Mouse (Mus musculus) layer of hippocampus, adult 11-12 months (tissue): ENCODE data around the gene Tns3.

Source experiments
- DNase-seq: peaks from one replicate; pipeline ENCODE4 v3.0.0; 2022; ENCODE audit warnings: low spot score

Tns3 gene

DNA sequence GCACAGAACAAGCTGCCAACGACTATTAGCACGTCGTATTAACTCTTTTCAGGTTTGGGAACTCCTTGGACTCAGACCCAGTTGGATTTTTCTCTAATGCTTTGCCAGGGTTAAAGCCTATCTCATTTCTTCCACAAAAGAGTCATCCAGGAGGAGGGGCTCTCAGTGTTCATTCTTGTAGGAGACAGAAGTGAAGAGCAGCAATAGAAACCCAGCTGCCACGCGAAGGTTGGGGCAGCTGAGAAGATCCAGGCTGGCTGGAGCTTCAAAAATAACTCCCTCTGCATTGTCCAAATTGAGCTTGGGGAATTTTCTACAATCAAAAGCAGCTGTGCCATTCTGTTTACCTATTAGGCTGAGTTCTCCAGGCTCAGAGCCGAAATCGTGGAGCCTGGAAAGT is 16.3 kb upstream of the Tns3 start:
- no peak for DNase-seq

DNA sequence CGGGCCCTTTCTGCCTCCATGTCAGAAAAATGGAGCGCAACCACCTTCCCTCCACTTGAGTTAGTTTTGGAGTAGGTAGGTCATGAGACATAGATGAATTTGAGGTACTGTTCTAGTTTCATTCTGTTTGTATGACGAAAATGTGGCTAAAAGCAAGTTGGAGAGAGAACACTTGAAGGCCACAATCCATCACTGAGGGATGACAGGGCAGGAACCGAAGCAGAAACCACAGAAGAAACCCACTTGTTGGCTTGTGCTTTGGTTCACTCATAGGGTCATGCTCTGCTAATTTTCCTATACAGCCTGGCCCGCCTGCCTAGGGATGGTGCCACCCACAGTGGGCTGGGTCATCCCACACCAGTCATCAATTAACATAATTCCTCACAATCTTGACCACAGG is 14.9 kb upstream of the Tns3 start:
- DNase-seq, result no peak

DNA sequence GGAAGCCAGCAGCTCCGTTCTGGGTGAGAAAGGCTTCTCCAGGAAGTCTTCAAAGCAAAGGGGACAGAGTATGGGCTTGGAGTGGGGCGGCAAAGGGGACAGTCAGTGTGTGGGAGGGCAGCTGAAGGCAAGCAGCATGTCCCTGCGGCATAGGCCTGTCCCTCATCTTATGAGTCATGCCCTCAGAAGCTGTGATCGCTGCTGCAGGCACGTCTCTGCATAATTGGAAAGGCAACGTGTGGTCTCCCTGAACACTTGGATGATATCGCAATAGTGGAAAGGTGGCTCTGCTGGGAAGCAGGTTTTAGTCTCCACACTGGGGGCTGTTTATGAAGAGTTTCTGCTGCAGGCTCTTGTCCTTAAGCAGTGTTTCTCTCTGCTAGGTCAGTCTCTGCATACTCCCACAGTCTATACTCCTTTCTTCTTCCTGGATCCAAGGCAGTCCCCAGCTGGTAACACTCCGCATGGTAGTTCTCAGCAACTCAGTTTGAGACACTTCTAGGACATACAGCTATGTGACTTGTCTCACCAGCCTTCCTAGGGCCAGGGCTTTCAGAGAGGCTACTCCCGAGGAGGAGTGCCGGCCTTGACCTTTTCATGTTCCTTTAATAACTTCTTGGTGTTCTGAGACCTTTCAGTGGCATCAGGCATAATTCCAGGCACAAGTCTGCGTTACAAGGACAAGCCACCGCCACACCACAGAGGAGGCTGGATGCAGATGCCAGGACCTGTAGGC is 14.1 kb upstream of the Tns3 start:
- no peak for DNase-seq

DNA sequence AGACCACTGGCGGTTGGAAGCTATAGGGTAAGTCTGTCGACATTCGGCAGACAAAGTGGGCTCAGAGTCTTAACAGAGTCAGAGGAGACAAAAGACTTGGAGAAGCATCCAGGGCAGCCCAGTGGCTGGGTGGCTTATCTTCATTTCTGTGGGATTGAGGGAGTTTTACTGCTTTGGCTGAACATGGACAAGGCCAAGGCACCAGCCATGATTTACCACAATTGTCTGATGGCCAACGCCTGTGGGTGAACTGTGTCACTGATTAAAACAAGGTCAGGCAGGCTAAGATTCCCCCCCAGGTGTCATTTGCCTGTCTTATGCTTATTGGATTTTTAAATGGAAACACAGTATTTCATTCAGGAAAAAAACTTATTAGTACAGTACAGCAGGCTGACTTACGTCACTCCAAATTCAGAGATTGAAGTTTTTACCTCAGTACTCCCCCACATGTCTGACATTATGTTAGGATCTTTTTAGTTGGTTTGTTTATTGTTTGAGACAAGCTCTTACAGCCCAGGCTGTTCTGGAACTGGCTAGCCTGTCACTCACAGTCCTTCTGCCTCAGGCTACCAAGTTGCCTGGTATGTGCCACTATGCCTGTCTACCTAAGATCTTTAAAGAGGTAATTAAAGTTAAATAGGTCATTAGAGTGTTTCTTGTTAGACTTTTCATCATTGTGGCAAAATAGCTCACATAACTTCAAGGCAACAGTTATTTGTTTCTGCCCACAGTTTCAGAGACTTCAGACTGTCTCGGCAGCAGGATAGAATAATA is 11.6 kb upstream of the Tns3 start:
- DNase-seq, result no peak

DNA sequence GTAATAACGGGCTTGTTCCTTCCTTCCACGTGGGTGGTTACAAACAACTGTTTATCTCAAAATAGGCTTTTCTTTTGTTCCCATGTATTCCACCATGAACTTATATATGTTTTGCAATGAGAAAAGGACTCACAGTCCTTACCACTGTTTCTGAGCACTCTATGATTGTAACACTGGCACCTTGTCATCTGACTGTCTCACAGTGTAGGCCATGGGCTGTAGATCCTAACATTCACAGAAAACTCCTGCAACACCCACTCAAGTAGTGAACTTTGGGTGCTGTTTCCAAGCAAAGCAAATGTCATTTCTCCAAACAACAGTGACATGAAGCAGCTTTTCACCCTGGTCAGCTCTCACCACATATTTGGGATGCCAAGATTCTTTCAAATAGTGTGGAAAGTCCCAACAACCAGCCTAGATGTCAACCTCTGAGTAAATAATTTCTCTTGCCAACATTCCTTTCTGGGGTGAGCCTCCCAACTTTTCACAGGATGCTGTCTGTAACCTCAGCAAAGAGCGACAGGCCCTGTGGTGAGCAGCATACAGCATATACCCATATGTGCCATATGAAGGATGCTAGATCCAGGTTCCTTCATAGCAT is 10.3 kb upstream of the Tns3 start:
- DNase-seq, result no peak

DNA sequence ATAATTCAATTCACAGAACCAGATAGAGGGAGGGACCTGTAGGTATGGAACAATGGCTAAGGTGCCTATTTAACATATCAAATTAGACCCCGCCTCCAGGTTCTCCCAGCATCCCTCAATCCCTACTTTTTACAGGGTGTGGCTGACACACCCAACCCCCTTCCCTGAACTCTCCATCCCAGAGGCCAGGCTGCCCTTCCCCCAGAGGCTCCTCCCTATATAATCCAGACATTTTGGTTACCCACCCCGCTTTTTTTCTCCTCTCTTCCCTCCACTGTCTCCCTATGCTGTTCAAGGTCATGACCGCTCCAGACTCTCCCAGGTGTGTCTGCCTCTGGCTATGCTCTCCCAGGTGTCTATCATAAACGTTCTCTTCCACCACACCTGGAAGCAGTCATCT is 7.4 kb upstream of the Tns3 start:
- DNase-seq, result no peak

DNA sequence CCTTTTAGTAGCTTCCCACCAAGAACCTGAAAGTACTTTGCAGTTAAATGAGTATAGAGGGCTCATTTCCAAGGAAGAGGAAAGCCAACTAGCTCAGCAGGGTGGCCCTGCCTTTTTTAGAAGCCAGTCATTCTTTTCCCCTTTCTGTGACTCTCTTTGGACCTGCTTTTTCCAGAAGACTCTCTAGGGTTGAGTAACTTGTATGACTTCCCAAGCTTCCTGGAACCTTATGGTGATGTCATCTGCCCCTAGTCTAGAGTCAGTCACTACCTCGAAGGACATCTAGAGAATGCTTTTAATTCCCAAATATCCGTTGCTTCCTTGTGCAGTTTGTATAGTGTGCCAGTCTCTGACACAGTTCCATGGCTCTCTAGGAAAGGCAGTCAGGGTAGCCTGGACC is 4.8 kb upstream of the Tns3 start:
- no peak for DNase-seq

DNA sequence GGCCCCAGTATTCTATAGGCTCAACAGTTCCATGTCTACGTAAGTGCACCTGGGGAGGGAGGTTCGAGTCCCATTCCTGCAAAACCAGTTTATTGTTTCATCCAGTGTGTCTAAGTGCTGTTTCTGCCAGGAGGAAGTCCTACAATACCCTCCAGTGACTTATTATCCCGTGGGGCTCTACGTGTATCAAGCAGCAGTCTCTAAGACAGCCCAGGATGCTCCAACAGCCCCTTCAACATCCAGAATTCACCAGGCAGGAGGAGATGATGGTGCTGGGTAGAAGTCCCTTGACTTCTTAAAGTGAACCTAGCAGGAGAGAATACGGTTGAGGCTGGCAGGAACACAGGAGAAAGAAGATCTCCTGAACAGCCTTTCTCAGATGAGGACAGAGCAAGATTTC is 462 bp upstream of the Tns3 start:
- DNase-seq, result no peak

DNA sequence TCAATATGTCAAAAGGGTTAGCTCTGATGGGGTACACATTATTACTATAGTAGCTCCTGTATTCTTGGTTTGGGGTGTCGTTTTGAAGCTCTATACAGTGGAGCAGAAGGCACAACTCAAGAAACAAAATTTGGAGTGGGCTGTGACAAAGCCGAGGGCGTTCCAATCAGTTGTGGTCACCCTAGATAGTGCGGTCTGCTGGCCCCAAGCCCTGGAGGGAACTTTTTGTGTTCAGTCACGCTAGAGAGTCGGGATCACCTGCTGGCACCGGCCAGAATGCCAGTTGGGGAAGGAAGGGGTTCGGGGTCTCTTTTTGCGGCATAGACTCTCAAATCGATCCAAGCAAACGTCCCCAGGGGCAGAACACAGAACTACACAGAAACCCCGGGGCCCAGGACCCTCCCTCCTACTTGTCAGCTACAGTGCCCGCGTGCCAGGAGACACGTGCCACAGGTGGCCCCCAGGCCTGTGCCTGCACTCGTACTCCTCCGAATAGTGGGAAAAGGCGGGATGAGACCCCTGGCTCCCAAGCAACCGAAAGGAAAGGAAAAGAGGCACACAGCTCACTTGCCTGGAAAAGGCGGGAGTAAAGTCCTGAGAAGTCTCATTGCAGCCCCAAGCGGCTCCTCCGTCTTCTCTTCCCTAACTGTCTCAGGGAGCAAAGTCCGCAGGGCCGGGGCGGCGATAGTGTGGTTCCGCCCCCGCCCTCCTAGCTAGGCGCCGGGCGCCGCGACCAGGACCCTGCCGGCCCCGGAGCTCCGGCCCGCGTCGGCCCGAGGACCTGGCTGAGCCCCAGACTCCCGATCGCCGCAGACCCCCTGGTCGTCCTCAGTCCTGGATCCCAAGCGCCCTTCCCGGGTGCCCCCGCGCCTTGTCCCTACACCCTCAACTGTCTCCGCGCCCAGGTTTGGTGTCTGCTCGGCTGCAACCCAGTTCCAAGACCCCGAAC is 617 bp downstream of the Tns3 start:
- peak; percentile 42 for DNase-seq

DNA sequence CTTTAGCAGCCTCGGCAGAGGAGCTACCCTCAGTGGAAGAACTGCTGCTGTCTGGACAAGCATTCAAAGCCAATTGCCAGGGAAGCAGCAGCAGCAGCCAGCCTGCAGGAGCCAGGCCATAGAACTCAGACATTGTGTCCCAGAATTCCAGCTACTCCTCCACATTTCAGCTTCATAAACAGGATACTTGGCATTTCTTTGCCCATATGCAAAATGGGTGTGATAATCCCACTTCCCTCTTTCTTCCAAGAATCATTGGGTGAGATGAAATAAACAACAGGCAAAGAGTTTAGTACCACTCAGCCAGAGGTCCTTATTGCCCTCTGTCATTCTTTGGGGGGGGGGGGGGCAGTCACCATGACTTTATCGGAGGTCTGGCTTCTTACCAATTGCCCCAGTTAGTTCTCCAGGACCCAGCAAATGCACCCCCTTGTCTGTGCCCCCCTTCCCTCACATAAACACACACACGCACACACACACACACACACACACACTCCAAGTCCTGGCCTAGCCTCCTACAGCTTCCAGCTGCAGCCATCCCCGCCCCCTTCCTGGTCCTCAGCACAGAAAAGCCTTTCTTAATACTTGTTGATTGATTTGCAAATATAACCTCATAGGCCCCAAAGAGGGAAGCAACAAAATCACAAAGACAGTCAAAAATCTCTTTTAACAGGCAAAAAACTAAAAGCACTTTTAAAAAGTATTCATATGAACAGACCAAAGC is 1.5 kb downstream of the Tns3 start:
- no peak for DNase-seq

DNA sequence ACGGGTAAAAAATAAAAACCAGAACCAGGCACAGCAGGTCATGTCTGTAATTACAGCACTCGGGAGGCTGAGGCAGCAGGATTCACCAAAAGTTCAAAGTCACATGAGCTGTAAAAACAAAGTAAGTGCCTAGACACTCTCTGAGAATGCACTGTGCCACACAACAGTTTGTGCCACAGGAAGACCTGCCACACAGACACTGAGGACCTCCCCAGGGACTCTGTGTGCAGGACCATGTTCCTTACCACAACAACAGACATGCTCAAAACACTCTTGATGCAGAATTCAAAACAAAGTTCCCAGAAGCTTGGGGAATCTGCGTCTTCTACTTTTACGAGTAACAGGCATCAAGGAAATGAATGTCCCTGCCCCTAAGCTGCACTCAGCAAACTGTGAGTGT is 3.4 kb downstream of the Tns3 start:
- no peak for DNase-seq

DNA sequence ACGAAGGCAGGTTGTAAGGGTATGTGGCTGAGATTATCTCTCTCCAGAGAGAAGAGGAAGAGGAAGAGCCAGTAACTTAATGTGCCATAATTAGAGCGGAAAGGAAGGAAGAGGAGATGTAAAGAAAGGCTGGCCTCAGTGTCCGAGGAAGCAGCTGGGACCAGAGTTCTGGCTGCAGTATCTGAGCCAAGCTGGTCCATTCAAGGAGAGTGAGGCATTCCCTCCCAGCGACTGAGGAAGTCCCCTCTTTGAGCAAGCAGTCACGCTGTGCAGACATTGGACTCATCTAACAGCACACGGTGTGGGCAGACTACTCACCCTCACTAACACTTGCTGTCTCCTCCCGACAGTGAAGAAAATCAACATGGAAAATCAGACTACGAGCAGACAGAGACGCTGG is 4.5 kb downstream of the Tns3 start:
- peak; percentile 41 for DNase-seq

DNA sequence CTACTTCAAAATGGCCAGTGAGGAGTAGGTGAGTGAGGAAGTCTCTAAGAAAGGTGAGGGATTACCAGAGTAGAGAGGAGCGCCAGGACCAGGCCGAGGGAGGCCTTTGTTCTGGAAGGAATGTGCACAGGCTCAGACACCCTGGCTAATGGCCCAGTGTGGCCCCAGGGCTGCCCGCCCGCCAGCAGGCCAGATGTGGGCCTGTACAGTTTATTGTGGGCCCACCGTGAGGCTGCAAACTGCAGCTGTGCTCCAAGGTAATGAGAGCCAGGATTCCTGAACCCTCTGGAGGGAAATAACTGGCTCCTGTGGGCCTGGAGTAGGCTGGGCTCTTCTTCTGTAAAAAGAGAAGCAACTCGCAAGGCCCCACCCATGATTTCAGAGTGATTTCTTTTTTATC is 5.3 kb downstream of the Tns3 start:
- no peak for DNase-seq

DNA sequence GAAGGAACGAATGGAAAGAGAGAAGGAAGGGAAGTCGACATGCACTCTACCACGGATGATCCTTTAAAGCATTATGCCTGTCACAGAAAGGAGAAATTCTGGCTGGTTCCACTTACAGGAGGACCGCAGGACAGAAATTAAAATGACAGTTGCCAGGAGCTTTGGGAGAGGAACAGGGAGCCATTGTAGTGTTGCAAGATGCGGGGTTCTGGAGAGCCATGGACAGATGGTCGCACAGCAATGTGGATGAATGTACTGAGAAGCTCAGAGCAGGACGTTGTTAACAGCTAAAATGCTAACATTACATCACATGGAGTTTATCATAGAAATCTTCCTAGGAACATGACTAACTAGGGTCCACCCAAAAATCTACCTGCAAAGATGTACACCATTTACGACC is 6.8 kb downstream of the Tns3 start:
- DNase-seq, result peak; percentile 55

DNA sequence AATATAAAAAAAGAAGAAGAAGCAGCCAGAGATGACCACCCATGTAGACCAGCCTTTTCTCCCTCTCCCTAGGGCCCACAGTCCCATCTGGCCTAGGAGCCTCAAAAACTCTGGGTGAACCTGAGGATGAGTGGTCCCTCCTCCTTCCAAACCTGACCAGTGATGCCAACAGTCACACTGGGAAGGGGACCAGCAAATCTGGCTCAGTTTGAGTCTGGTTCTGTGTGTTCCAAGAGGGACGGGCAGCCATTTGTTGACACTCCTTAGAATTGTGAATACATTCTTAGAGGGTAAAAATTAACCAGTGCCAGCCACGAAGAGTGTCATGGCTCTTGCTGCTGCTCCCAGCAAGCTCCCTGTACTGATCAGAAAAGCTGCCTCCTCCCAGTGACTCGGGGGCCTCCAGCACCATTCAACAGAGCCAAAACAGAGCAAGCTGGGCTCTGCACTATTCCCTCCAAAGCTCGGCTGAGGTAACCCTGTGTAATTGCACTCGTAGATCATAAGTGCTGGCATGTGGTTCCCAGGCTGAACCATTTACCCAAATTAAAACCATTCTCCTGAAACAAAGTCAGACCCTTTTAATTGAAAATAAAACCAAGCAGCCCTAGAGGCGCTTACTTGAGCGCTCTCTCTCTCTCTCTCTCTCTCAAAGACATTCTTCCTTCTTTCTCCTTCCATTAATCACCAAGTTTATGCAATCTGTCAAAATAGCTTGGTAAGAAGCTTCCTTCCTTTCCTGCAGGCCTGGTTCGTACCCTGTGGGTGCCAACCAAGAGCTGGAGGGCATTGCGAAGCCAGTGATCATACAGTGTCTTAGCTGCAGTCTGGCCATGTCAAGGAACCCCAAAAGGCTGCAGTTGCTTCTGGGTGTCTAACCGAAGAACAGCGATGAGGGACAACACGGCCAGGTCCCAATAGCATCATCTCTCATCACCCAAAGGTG is 7.6 kb downstream of the Tns3 start:
- DNase-seq, result no peak

DNA sequence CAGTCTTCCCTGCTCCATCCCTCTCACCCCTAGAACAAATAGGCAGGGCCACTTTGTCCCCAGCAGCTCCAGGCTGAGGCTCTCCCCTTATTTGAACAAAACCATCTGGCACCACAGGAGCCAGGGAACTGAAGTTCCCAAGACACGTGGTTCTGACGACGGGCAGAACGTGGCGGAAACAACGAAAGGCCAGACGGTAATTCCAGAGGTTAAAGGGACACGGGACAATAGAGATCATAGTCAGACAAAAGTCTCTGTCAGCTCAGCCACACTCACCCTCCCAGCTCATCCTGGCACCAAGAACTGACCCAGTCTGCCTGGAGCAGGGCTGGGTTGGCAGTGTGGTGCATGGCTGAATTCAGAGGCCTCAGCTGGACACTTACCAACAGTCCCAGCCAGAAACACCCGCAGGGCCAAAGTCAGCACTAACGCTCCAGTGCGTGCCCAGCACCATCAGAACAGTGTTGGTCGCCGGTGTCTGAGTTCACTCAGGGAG is 10.5 kb downstream of the Tns3 start:
- peak; percentile 68 for DNase-seq

DNA sequence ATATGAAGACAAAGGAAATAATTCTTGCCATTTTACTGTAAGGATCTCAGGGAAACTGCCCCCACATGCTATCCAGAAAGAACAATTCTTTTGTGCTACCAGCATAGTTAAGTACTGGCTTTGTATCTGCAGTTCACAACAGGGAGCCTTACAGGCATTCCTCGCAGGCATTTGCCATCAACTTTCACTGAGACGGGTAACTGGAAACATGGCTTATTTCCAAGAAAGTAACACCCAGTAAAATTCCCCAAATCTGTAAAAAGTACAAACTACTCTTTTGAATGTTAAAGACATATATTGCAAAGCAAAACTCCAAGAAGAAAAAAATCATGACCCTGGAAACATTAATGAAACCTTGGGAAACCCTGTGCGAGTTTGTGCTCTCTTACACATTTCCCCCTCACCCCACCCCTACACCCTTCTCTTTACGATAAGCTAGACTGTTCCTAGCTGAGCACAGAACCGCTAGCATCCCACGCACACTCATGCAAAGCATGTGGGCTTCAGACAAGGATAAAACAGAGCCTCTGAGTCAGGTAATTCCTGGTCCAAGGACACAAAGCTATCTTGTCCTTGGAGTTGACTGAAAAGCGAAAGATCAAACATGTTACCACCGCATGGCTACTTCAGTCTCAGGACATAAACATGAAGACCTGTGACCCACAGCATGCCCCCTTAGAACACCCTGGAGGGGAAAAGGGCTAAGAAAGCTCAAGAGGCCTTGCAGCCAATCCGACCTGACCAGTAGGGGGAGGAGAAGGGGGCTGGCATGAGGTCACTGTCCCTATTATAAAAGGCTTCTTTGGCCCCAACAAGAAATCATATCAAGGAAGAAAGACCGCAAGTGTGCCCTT is 11.3 kb downstream of the Tns3 start:
- DNase-seq, result no peak

DNA sequence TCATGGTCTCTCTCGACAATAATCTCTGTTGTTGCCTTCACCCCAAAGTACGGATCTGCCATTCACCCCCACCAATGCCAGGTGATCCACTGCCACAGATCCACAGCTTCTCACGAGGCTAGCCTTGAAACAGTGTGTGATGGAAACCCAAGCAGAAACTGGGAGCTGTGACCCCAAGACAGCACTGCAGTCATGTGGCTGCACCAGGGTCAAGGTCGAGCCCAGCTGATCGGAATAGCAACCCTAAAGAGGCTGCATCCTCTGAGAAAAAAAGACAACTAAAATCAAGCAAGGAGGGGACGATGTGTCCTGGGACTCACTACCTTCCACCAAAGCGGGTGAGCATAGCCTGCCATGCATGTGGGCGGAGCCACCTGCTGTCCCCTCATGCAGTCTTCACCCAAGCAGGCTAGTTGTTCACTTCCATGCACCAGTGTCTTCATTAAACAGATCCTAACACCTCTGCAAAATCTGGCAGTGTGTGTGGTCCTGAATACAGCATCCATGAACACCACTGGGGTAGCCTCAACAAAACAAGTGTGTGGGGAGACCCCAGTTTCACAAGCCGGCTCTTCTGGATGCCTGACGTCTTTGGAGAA is 12.1 kb downstream of the Tns3 start:
- DNase-seq, result no peak
